Mouse (Mus musculus): ENCODE measurements at regions not wholly inside any gene's neighbourhood (a gene's known extent, or its start where the extent isn't known, plus 50 kb on each side); places are given as distances from the start of the nearest gene placed in this dataset.

DNA sequence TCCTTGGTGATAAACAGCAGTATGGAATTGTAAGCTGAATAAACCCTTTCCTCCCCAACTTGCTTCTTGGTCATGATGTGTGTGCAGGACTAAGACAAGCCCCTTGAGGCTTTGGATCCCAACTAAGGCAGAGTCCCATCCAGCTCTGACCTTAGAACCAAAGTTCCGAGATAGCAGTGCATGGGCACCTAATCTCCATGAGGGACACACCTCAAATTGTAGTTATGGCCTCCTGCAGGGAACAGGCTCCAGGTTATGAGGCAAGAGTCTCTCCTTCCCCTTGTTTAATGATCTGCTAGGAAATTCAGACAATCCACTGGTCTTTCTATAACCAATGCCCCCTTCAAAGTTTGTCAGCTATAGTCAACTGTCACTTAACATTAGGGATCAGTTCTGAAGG lies 96.9 kb downstream of the Zfp36l1 start:
- 74% methylated on average over 1 of the region's 1 CpGs for WGBS
- no peak for ATAC-seq (ENCODE audit: low FRiP score, low TSS enrichment)

DNA sequence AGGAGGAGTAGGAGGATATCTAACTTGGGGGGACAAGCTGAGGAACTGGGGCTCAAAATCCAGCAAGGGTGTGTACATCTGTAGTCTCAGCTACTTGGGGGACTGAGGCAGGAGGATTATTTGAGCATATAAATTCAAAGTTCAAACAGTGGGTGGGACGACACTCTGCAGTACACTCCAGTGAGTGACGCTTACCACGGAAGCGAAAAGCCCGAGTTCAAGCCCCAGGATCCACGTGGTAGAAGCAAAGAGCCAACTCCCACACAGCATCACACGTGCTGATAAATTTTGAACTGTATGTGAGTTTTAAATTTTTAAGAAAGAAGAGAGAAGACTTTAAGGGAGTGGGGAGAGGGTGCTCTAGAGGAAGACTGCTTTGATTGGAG lies 98.2 kb downstream of the Zfp36l1 start:
- ATAC-seq (ENCODE audit: low FRiP score, low TSS enrichment): no peak
- Histone ChIP-seq H3K9me3 (ENCODE audit: control insufficient read depth, low read length) (no peaks in the 10 kb centered on the region), H3K27ac (replicated peaks) (peak overlapping the region; percentile 82), H3K36me3 (ENCODE audit: control insufficient read depth, insufficient read depth, low read length) (no peaks in the 10 kb centered on the region), H3K4me3 (ENCODE audit: low read depth, low read length) (no peak overlapping the region), H3K27me3 (ENCODE audit: control insufficient read depth, insufficient read depth, low read length) (no peaks in the 10 kb centered on the region), H3K9ac (ENCODE audit: low read length) (0 out of 2 replicates have a peak overlapping the region, but pooled peaks have one; percentile 27), H3K4me1 (replicated peaks; ENCODE audit: control insufficient read depth, insufficient read depth) (peaks cover 7% of the 10 kb centered on the region; the same call in 1 of the 2 replicates), H3K4me2 (replicated peaks; ENCODE audit: low read depth) (peak overlapping the region; percentile 31)
- DNase-seq (ENCODE audit: low spot score): no peak
- TF ChIP-seq EP300 (optimal IDR thresholded peaks at IDR 0.05) (no peak), CTCF (IDR thresholded peaks at IDR 0.05; ENCODE audit: low read depth) (no peak)
- 38% methylated on average over 7 of the region's 7 CpGs for WGBS

More for the DNA sequence above, 96.9 kb downstream of the Zfp36l1 start:
- H3K4me3 ChIP-seq (ENCODE audit: low read depth, low read length): no peak overlapping the region
- H3K36me3 ChIP-seq (ENCODE audit: control insufficient read depth, insufficient read depth, low read length): no peaks in the 10 kb centered on the region
- no peak overlapping the region for H3K4me2 ChIP-seq (replicated peaks; ENCODE audit: low read depth)
- no peaks in the 10 kb centered on the region for H3K27me3 ChIP-seq (ENCODE audit: control insufficient read depth, insufficient read depth, low read length)
- H3K4me1 ChIP-seq (replicated peaks; ENCODE audit: control insufficient read depth, insufficient read depth): peaks cover 7% of the 10 kb centered on the region; the same call in 1 of the 2 replicates
- TF ChIP-seq EP300 (optimal IDR thresholded peaks at IDR 0.05): no peak
- TF ChIP-seq CTCF (IDR thresholded peaks at IDR 0.05; ENCODE audit: low read depth): no peak
- H3K27ac ChIP-seq (replicated peaks): no peak overlapping the region
- no peak for DNase-seq (ENCODE audit: low spot score)
- no peaks in the 10 kb centered on the region for H3K9me3 ChIP-seq (ENCODE audit: control insufficient read depth, low read length)
- H3K9ac ChIP-seq (ENCODE audit: low read length): no peak overlapping the region

DNA sequence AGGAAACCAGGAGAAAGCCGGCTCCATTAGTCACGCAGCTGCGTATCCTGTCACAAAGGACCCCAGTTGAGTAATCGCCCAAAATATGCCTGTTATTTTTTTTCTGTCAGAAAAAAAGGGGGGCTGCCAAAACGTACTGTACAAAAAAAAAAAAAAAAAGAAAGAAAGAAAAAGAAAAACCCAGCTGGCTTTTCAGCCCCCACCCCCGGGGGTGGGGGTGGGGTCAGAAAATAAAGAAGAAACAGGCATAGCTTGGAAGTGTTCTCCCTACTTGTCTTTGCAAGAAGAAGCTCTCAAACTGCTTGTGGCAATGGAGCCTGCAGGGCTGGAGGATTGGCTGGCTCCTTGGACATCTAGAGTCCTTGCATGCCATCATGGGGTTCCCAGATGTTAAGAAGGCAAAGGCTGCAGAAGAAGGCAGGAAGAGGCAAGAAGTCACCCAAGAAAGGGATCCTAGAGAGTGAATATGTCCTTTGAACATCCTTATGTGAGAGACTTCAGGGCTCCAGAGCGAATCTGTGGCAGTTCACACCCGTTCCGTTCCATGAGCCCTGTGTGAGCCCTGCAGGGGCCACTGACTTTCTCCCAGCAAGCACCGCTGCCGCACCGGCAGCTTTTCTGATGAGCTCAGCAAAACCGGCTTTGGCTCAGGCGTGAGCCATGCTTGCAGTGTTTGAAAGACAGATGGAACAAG lies 98.8 kb downstream of the Zfp36l1 start:
- no peak for ATAC-seq (ENCODE audit: low FRiP score, low TSS enrichment)
- WGBS: 9% methylated on average over 14 of the region's 14 CpGs
- no peaks in the 10 kb centered on the region for H3K9me3 ChIP-seq (ENCODE audit: control insufficient read depth, low read length)
- H3K27ac ChIP-seq (replicated peaks): peak overlapping the region; percentile 82
- peak overlapping the region; percentile 31 for H3K4me2 ChIP-seq (replicated peaks; ENCODE audit: low read depth)
- peak overlapping the region; percentile 27; the same call in 1 of the 2 replicates for H3K9ac ChIP-seq (ENCODE audit: low read length)
- peaks cover 7% of the 10 kb centered on the region; the same call in 1 of the 2 replicates for H3K4me1 ChIP-seq (replicated peaks; ENCODE audit: control insufficient read depth, insufficient read depth)
- TF ChIP-seq CTCF (IDR thresholded peaks at IDR 0.05; ENCODE audit: low read depth) (no peak), EP300 (optimal IDR thresholded peaks at IDR 0.05) (no peak)
- no peak for DNase-seq (ENCODE audit: low spot score)
- no peaks in the 10 kb centered on the region for H3K27me3 ChIP-seq (ENCODE audit: control insufficient read depth, insufficient read depth, low read length)
- no peaks in the 10 kb centered on the region for H3K36me3 ChIP-seq (ENCODE audit: control insufficient read depth, insufficient read depth, low read length)
- no peak overlapping the region for H3K4me3 ChIP-seq (ENCODE audit: low read depth, low read length)

DNA sequence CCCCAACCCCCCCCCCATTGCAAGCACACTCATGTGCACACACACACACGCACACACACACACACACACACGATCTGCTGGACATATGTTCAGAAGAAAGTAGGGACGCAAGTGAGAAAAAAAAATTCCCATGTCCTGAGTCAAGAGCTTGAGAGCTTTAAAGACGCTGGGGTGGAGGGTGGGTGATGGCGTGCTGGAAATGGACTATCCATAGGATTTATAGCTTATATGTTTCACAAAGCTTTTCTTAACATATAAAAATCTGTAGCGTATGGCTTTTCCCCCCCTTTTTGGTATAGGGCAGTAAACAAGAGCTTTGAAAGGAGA lies 99.3 kb downstream of the Zfp36l1 start:
- no peak for ATAC-seq (ENCODE audit: low FRiP score, low TSS enrichment)
- peak overlapping the region; percentile 31 for H3K4me2 ChIP-seq (replicated peaks; ENCODE audit: low read depth)
- WGBS: 41% methylated on average over 6 of the region's 6 CpGs

DNA sequence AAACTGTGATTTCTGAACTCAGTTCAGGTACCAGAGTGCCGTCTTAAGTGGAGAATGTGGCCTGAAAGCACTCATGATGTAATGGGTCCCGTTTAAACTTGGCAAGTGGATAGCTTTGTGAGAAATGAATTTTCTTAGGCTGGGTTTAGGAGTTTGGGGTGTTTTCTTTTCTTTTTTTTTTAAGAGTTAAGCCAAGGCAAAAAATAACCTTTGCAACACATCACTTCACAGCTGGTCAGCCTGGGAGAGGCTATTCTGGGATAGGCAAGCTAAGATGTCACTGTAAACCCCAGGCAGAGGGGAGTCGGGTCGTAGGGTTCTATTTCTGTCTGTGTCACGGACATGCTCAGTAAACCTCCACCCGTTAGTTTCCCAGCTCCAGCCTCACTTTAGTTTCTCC lies 100.9 kb downstream of the Zfp36l1 start:
- 63% methylated on average over 6 of the region's 6 CpGs for WGBS
- H3K36me3 ChIP-seq (ENCODE audit: control insufficient read depth, insufficient read depth, low read length): no peaks in the 10 kb centered on the region
- H3K4me2 ChIP-seq (replicated peaks; ENCODE audit: low read depth): no peak overlapping the region
- H3K4me1 ChIP-seq (replicated peaks; ENCODE audit: control insufficient read depth, insufficient read depth): peaks cover 7% of the 10 kb centered on the region; the same call in 1 of the 2 replicates
- H3K9me3 ChIP-seq (ENCODE audit: control insufficient read depth, low read length): no peaks in the 10 kb centered on the region
- H3K9ac ChIP-seq (ENCODE audit: low read length): no peak overlapping the region
- ATAC-seq (ENCODE audit: low FRiP score, low TSS enrichment): no peak
- no peaks in the 10 kb centered on the region for H3K27me3 ChIP-seq (ENCODE audit: control insufficient read depth, insufficient read depth, low read length)
- no peak overlapping the region for H3K4me3 ChIP-seq (ENCODE audit: low read depth, low read length)
- TF ChIP-seq EP300 (optimal IDR thresholded peaks at IDR 0.05): no peak
- H3K27ac ChIP-seq (replicated peaks): no peak overlapping the region
- DNase-seq (ENCODE audit: low spot score): no peak

More for the DNA sequence above, 99.3 kb downstream of the Zfp36l1 start:
- Histone ChIP-seq H3K9ac (ENCODE audit: low read length) (no peak overlapping the region), H3K9me3 (ENCODE audit: control insufficient read depth, low read length) (no peaks in the 10 kb centered on the region), H3K27me3 (ENCODE audit: control insufficient read depth, insufficient read depth, low read length) (no peaks in the 10 kb centered on the region), H3K4me1 (replicated peaks; ENCODE audit: control insufficient read depth, insufficient read depth) (peaks cover 7% of the 10 kb centered on the region; the same call in 1 of the 2 replicates), H3K4me3 (ENCODE audit: low read depth, low read length) (no peak overlapping the region), H3K27ac (replicated peaks) (peak overlapping the region; percentile 82), H3K36me3 (ENCODE audit: control insufficient read depth, insufficient read depth, low read length) (no peaks in the 10 kb centered on the region)
- TF ChIP-seq CTCF (IDR thresholded peaks at IDR 0.05; ENCODE audit: low read depth): no peak
- no peak for TF ChIP-seq EP300 (optimal IDR thresholded peaks at IDR 0.05)
- DNase-seq (ENCODE audit: low spot score): no peak

DNA sequence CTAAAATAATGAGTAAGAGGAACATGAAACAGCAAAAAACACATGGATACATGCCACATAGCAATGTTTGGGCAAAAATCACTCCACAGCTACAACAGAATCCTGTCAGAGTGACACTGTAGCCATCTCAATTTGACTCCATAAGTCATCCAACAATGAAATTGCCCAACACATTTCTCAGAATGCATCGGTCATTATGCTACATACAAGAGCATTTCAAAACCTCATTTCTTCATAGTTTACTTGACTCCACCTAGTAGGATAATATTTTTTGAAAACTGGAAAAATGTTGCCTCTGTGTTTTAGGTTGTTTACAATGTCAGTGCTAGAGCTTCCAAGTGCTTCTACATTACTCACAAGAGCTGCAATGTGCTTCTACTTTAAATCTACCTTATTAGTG lies 101.9 kb downstream of the Zfp36l1 start:
- H3K27me3 ChIP-seq (ENCODE audit: control insufficient read depth, insufficient read depth, low read length): no peaks in the 10 kb centered on the region
- H3K27ac ChIP-seq (replicated peaks): no peak overlapping the region
- ATAC-seq (ENCODE audit: low FRiP score, low TSS enrichment) (no peak), DNase-seq (ENCODE audit: low spot score) (no peak)
- H3K9me3 ChIP-seq (ENCODE audit: control insufficient read depth, low read length): no peaks in the 10 kb centered on the region
- WGBS: 63% methylated on average over 1 of the region's 1 CpGs
- no peak overlapping the region for H3K4me2 ChIP-seq (replicated peaks; ENCODE audit: low read depth)
- H3K36me3 ChIP-seq (ENCODE audit: control insufficient read depth, insufficient read depth, low read length): no peaks in the 10 kb centered on the region
- TF ChIP-seq EP300 (optimal IDR thresholded peaks at IDR 0.05): no peak
- TF ChIP-seq CTCF (IDR thresholded peaks at IDR 0.05; ENCODE audit: low read depth): no peak
- H3K9ac ChIP-seq (ENCODE audit: low read length): no peak overlapping the region
- peaks cover 7% of the 10 kb centered on the region; the same call in 1 of the 2 replicates for H3K4me1 ChIP-seq (replicated peaks; ENCODE audit: control insufficient read depth, insufficient read depth)
- H3K4me3 ChIP-seq (ENCODE audit: low read depth, low read length): no peak overlapping the region

Measured in stomach, postnatal 0 days (tissue).